Mouse (Mus musculus): ENCODE data around the gene Cacna1e.

The Cacna1e gene

GRCm38 (mm10) chr1:154831269-154832167 lies 52.8 kb downstream of the Cacna1e start:
- H3K36me3 ChIP-seq (ENCODE audit: insufficient read depth, low read length) = no peaks in the 10 kb centered on the region
- no peak overlapping the region for H3K4me3 ChIP-seq (replicated peaks; ENCODE audit: low read length)
- H3K4me1 ChIP-seq (replicated peaks; ENCODE audit: low read depth, low read length) = no peaks in the 10 kb centered on the region
- no peaks in the 10 kb centered on the region for H3K27me3 ChIP-seq (ENCODE audit: insufficient read depth, low read length)
- no peak for TF ChIP-seq CTCF (conservative IDR thresholded peaks at IDR 0.05; ENCODE audit: low read length)
- no peak for TF ChIP-seq POU5F1 (IDR thresholded peaks at IDR 0.05; ENCODE audit: borderline replicate concordance, low read length)
- no peak for TF ChIP-seq NANOG (IDR thresholded peaks at IDR 0.05; ENCODE audit: borderline replicate concordance, low read length)
- H3K9me3 ChIP-seq (ENCODE audit: low read length) = no peaks in the 10 kb centered on the region

DNA sequence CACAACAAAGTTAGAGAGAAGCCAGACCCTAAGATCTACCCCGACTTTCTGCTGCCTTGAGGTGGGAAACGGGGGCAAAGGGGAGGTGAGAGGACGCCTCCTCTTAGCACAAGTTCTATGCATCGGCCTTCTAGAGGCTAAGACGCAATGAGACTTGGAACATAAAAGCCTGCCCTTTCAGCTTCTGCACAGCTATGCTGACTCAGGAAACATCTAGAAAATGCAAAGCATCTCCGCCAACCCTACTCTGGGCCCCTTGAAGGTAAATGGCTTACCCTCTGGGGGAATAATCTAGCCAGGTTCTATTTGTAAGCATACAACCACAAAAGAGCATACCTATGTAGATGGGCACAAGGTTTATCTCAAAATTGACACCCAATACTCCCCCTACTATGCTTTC lies 54.2 kb downstream of the Cacna1e start:
- Histone ChIP-seq H3K4me3 (replicated peaks; ENCODE audit: low read length) (no peak overlapping the region), H3K4me1 (replicated peaks; ENCODE audit: low read depth, low read length) (no peaks in the 10 kb centered on the region), H3K36me3 (ENCODE audit: insufficient read depth, low read length) (no peaks in the 10 kb centered on the region), H3K9me3 (ENCODE audit: low read length) (no peaks in the 10 kb centered on the region), H3K27me3 (ENCODE audit: insufficient read depth, low read length) (no peaks in the 10 kb centered on the region)
- TF ChIP-seq NANOG (IDR thresholded peaks at IDR 0.05; ENCODE audit: borderline replicate concordance, low read length) = no peak
- no peak for TF ChIP-seq POU5F1 (IDR thresholded peaks at IDR 0.05; ENCODE audit: borderline replicate concordance, low read length)
- TF ChIP-seq CTCF (conservative IDR thresholded peaks at IDR 0.05; ENCODE audit: low read length) = no peak

GRCm38 (mm10) chr1:154823098-154823497 lies 61.2 kb downstream of the Cacna1e start:
- no peaks in the 10 kb centered on the region for H3K36me3 ChIP-seq (ENCODE audit: insufficient read depth, low read length)
- no peak overlapping the region for H3K4me3 ChIP-seq (replicated peaks; ENCODE audit: low read length)
- H3K27me3 ChIP-seq (ENCODE audit: insufficient read depth, low read length) = peaks cover 9% of the 10 kb centered on the region
- TF ChIP-seq CTCF (conservative IDR thresholded peaks at IDR 0.05; ENCODE audit: low read length) (no peak), POU5F1 (IDR thresholded peaks at IDR 0.05; ENCODE audit: borderline replicate concordance, low read length) (no peak), NANOG (IDR thresholded peaks at IDR 0.05; ENCODE audit: borderline replicate concordance, low read length) (no peak)
- H3K4me1 ChIP-seq (replicated peaks; ENCODE audit: low read depth, low read length) = peaks cover 11% of the 10 kb centered on the region
- no peaks in the 10 kb centered on the region for H3K9me3 ChIP-seq (ENCODE audit: low read length)

GRCm38 (mm10) chr1:154820422-154820821 lies 63.9 kb downstream of the Cacna1e start:
- TF ChIP-seq CTCF (conservative IDR thresholded peaks at IDR 0.05; ENCODE audit: low read length) (no peak), POU5F1 (IDR thresholded peaks at IDR 0.05; ENCODE audit: borderline replicate concordance, low read length) (no peak), NANOG (IDR thresholded peaks at IDR 0.05; ENCODE audit: borderline replicate concordance, low read length) (no peak)
- Histone ChIP-seq H3K4me1 (replicated peaks; ENCODE audit: low read depth, low read length) (peaks cover 11% of the 10 kb centered on the region), H3K4me3 (replicated peaks; ENCODE audit: low read length) (no peak overlapping the region), H3K9me3 (ENCODE audit: low read length) (no peaks in the 10 kb centered on the region), H3K27me3 (ENCODE audit: insufficient read depth, low read length) (peaks cover 9% of the 10 kb centered on the region), H3K36me3 (ENCODE audit: insufficient read depth, low read length) (no peaks in the 10 kb centered on the region)

GRCm38 (mm10) chr1:154819960-154820359 lies 64.3 kb downstream of the Cacna1e start:
- Histone ChIP-seq H3K4me1 (replicated peaks; ENCODE audit: low read depth, low read length) (peaks cover 11% of the 10 kb centered on the region), H3K27me3 (ENCODE audit: insufficient read depth, low read length) (peaks cover 9% of the 10 kb centered on the region), H3K36me3 (ENCODE audit: insufficient read depth, low read length) (no peaks in the 10 kb centered on the region), H3K9me3 (ENCODE audit: low read length) (no peaks in the 10 kb centered on the region), H3K4me3 (replicated peaks; ENCODE audit: low read length) (no peak overlapping the region)
- TF ChIP-seq POU5F1 (IDR thresholded peaks at IDR 0.05; ENCODE audit: borderline replicate concordance, low read length) = no peak
- peak; percentile 30; the same call in 1 of the 2 replicates for TF ChIP-seq NANOG (IDR thresholded peaks at IDR 0.05; ENCODE audit: borderline replicate concordance, low read length)

DNA sequence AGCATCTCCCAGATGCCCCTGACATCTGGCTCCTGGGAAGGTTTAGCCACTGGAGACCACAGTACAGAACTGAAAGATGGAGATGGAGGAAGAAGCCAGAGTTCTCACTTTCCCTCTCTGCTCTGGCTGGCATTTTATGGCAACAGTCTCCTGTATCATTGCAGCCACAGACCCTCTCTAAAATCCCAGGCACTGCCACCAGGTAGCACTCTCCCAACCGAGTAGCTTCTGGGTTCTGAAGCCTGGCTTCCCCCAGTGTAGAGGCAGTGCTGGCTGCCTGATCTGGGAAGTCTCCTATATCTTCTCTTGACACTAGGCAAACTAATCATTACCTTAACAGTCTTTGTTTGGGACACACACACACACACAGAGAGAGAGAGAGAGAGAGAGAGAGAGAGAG lies 65.6 kb downstream of the Cacna1e start:
- no peak overlapping the region for H3K4me3 ChIP-seq (replicated peaks; ENCODE audit: low read length)
- no peaks in the 10 kb centered on the region for H3K9me3 ChIP-seq (ENCODE audit: low read length)
- peaks cover 11% of the 10 kb centered on the region for H3K4me1 ChIP-seq (replicated peaks; ENCODE audit: low read depth, low read length)
- H3K27me3 ChIP-seq (ENCODE audit: insufficient read depth, low read length) = peaks cover 6% of the 10 kb centered on the region
- no peaks in the 10 kb centered on the region for H3K36me3 ChIP-seq (ENCODE audit: insufficient read depth, low read length)
- TF ChIP-seq POU5F1 (IDR thresholded peaks at IDR 0.05; ENCODE audit: borderline replicate concordance, low read length) = no peak
- TF ChIP-seq NANOG (IDR thresholded peaks at IDR 0.05; ENCODE audit: borderline replicate concordance, low read length) = no peak
- TF ChIP-seq CTCF (conservative IDR thresholded peaks at IDR 0.05; ENCODE audit: low read length) = no peak

DNA sequence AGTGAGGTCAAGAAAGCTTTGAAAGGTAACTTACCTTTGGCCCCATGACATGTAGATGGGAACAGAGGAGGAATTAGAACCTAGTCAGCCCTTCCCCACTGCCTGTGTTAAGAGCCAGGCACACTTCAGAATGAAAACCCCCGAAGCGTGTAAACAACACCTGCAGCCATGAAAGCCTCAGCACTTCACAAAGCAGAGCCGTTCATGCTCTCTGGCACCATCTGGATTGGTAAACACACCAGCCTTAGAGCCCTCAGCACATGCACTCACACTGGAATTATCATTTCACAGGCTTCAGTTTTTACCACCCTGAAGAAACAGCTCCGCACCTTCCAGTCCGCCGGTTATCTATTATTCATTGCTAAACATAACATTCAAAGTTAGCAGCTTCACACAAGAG lies 67.5 kb downstream of the Cacna1e start:
- Histone ChIP-seq H3K4me3 (replicated peaks; ENCODE audit: low read length) (no peak overlapping the region), H3K27me3 (ENCODE audit: insufficient read depth, low read length) (no peaks in the 10 kb centered on the region; the same call in 1 of the 2 replicates), H3K9me3 (ENCODE audit: low read length) (no peaks in the 10 kb centered on the region; the same call in 1 of the 2 replicates), H3K4me1 (replicated peaks; ENCODE audit: low read depth, low read length) (peaks cover 11% of the 10 kb centered on the region), H3K36me3 (ENCODE audit: insufficient read depth, low read length) (no peaks in the 10 kb centered on the region)
- TF ChIP-seq CTCF (conservative IDR thresholded peaks at IDR 0.05; ENCODE audit: low read length) = no peak
- TF ChIP-seq POU5F1 (IDR thresholded peaks at IDR 0.05; ENCODE audit: borderline replicate concordance, low read length) = no peak
- TF ChIP-seq NANOG (IDR thresholded peaks at IDR 0.05; ENCODE audit: borderline replicate concordance, low read length) = no peak

GRCm38 (mm10) chr1:154816267-154816666 lies 68.0 kb downstream of the Cacna1e start:
- H3K4me1 ChIP-seq (replicated peaks; ENCODE audit: low read depth, low read length) = peaks cover 11% of the 10 kb centered on the region
- H3K36me3 ChIP-seq (ENCODE audit: insufficient read depth, low read length) = no peaks in the 10 kb centered on the region
- H3K27me3 ChIP-seq (ENCODE audit: insufficient read depth, low read length) = no peaks in the 10 kb centered on the region; the same call in 1 of the 2 replicates
- H3K4me3 ChIP-seq (replicated peaks; ENCODE audit: low read length) = no peak overlapping the region
- TF ChIP-seq CTCF (conservative IDR thresholded peaks at IDR 0.05; ENCODE audit: low read length) = no peak
- no peak for TF ChIP-seq NANOG (IDR thresholded peaks at IDR 0.05; ENCODE audit: borderline replicate concordance, low read length)
- no peak for TF ChIP-seq POU5F1 (IDR thresholded peaks at IDR 0.05; ENCODE audit: borderline replicate concordance, low read length)
- H3K9me3 ChIP-seq (ENCODE audit: low read length) = no peaks in the 10 kb centered on the region; the same call in 1 of the 2 replicates
